ENCODE assay signal across 16 mouse cellular contexts in genomic region chr7:134556061-134556460, GRCm38 (mm10).
DNase-seq lines count a peak whose midpoint lies in the region; ATAC-seq and TF ChIP-seq lines count a peak whose summit lies in the region.
"Had no signal": no experiment of that assay in that cellular context is flagged by ENCODE, and none has a peak within 500 bp of the region (broad histone marks: within the 10 kb centered on the region; RNA-seq: fewer than 3 reads in every experiment).

No protein-coding gene starts in this region.

- no peak overlapping the region for H3K9ac ChIP-seq in heart, embryonic 11.5 days (ENCODE audit: low read depth, low read length)
- H3K9ac ChIP-seq in liver, adult 2 months (ENCODE audit: low read depth, low read length), result no peak overlapping the region
- no peak overlapping the region for H3K9ac ChIP-seq in liver, embryonic 12.5 days
- no peak overlapping the region for H3K9ac ChIP-seq in lung, embryonic 15.5 days
- H3K9ac ChIP-seq: limb, embryonic 13.5 days had no signal

- 57% methylated on average over 4 of the region's 4 CpGs for WGBS in heart, embryonic 11.5 days (ENCODE audit: insufficient replicate concordance)
- 49% methylated on average over 4 of the region's 4 CpGs for WGBS in liver, adult 2 months
- WGBS in liver, embryonic 12.5 days (ENCODE audit: insufficient replicate concordance), result 12% methylated on average over 4 of the region's 4 CpGs
- WGBS in lung, embryonic 15.5 days, result 26% methylated on average over 4 of the region's 4 CpGs

- TF ChIP-seq CTCF in liver, adult 2 months (IDR thresholded peaks at IDR 0.05; ENCODE audit: low read depth, low read length), result no peak

- no peaks in the 10 kb centered on the region for H3K79me2 ChIP-seq in liver, adult 2 months (ENCODE audit: control insufficient read depth, insufficient read depth, low read length)

- DNase-seq in heart, postnatal 10 days, result peak; percentile 15 to 28
- peak; percentile 20 for DNase-seq in liver, adult 2 months (ENCODE audit: extremely low read depth, low read depth, low spot score)
- no peak for DNase-seq in cerebellum, postnatal 4 days (ENCODE audit: low spot score in 2 of 2)
- no peak for DNase-seq in thymus, postnatal 14 days
- DNase-seq: cerebellum, adult 11 months; gastrocnemius, adult 2 months; right cerebral cortex, postnatal 4 days had no signal

- H3K4me3 ChIP-seq in heart, embryonic 11.5 days (ENCODE audit: low read depth, low read length), result no peak overlapping the region
- H3K4me3 ChIP-seq in liver, adult 2 months (ENCODE audit: insufficient read depth, low read depth, low read length), result no peak overlapping the region
- no peak overlapping the region for H3K4me3 ChIP-seq in liver, embryonic 12.5 days
- H3K4me3 ChIP-seq in lung, embryonic 15.5 days, result no peak overlapping the region
- H3K4me3 ChIP-seq: gastrocnemius, adult 2 months; limb, embryonic 13.5 days; midbrain, embryonic 10.5 days; myocyte had no signal

- no peaks in the 10 kb centered on the region for H3K4me1 ChIP-seq in heart, embryonic 11.5 days (ENCODE audit: control insufficient read depth, insufficient read depth, low read length)
- no peaks in the 10 kb centered on the region for H3K4me1 ChIP-seq in liver, adult 2 months (ENCODE audit: control insufficient read depth, insufficient read depth, low read length)
- H3K4me1 ChIP-seq in liver, embryonic 12.5 days, result no peaks in the 10 kb centered on the region
- peaks cover 18% of the 10 kb centered on the region for H3K4me1 ChIP-seq in lung, embryonic 15.5 days
- H3K4me1 ChIP-seq: midbrain, embryonic 10.5 days had no signal

- H3K4me2 ChIP-seq in heart, embryonic 11.5 days, result no peak overlapping the region
- no peak overlapping the region for H3K4me2 ChIP-seq in liver, embryonic 12.5 days
- no peak overlapping the region for H3K4me2 ChIP-seq in lung, embryonic 15.5 days
- H3K4me2 ChIP-seq: limb, embryonic 13.5 days had no signal

- H3K9me3 ChIP-seq in heart, embryonic 11.5 days (replicated peaks; ENCODE audit: control insufficient read depth, low read length), result no peaks in the 10 kb centered on the region
- H3K9me3 ChIP-seq in liver, embryonic 12.5 days (replicated peaks), result no peaks in the 10 kb centered on the region
- H3K9me3 ChIP-seq in lung, embryonic 15.5 days, result no peaks in the 10 kb centered on the region
- H3K9me3 ChIP-seq: limb, embryonic 13.5 days; midbrain, embryonic 10.5 days had no signal

- no peak for TF ChIP-seq POLR2A in liver, adult 2 months (IDR thresholded peaks at IDR 0.05; ENCODE audit: extremely low read depth, insufficient read depth, low read length)

- H3K27me3 ChIP-seq in heart, embryonic 11.5 days (ENCODE audit: control insufficient read depth, insufficient read depth, low read length), result no peaks in the 10 kb centered on the region
- H3K27me3 ChIP-seq in liver, adult 2 months (ENCODE audit: control insufficient read depth, insufficient read depth, low read length), result 0 out of 2 replicates have a peak, but pooled peaks cover 3% of the 10 kb centered on the region
- no peaks in the 10 kb centered on the region for H3K27me3 ChIP-seq in liver, embryonic 12.5 days (replicated peaks)
- no peaks in the 10 kb centered on the region for H3K27me3 ChIP-seq in lung, embryonic 15.5 days
- H3K27me3 ChIP-seq: limb, embryonic 13.5 days had no signal

- H3K36me3 ChIP-seq in heart, embryonic 11.5 days (ENCODE audit: control insufficient read depth, insufficient read depth, low read length), result no peaks in the 10 kb centered on the region
- no peaks in the 10 kb centered on the region for H3K36me3 ChIP-seq in liver, adult 2 months (ENCODE audit: control insufficient read depth, insufficient read depth, low read length)
- no peaks in the 10 kb centered on the region for H3K36me3 ChIP-seq in liver, embryonic 12.5 days
- no peaks in the 10 kb centered on the region for H3K36me3 ChIP-seq in lung, embryonic 15.5 days
- H3K36me3 ChIP-seq: limb, embryonic 13.5 days; midbrain, embryonic 10.5 days had no signal

- no peak for ATAC-seq in heart, embryonic 11.5 days (replicated peaks; ENCODE audit: insufficient number of reproducible peaks, low FRiP score, low TSS enrichment)
- no peak for ATAC-seq in liver, embryonic 12.5 days
- peak; percentile 67 for ATAC-seq in lung, embryonic 15.5 days (ENCODE audit: borderline replicate concordance, extremely low read depth, low FRiP score, low TSS enrichment)
- peak; percentile 43; the same call in 1 of the 2 replicates for ATAC-seq in megakaryocyte, adult 5-6 weeks (ENCODE audit: poor library complexity, severe bottlenecking)
- ATAC-seq: forebrain, embryonic 16.5 days; hindbrain, embryonic 16.5 days had no signal

- H3K27ac ChIP-seq in heart, embryonic 11.5 days (ENCODE audit: low read depth, low read length), result no peak overlapping the region
- H3K27ac ChIP-seq in liver, adult 2 months (replicated peaks; ENCODE audit: insufficient read depth, low read depth, low read length), result 0 out of 2 replicates have a peak overlapping the region, but pooled peaks have one; percentile 19
- no peak overlapping the region for H3K27ac ChIP-seq in liver, embryonic 12.5 days
- peak overlapping the region; percentile 77 for H3K27ac ChIP-seq in lung, embryonic 15.5 days
- H3K27ac ChIP-seq: gastrocnemius, adult 2 months; limb, embryonic 13.5 days; midbrain, embryonic 10.5 days had no signal

- intact Hi-C loops in heart, postnatal 10 days (cut with DNase I), result no loop called here

Comparison
In these comparisons a context has a peak if more than half of its experiments do, and no peak if none do; other contexts are left out.
1. H3K27ac ChIP-seq: peak in liver, adult 2 months (single experiment) and lung, embryonic 15.5 days (single experiment); none in heart, embryonic 11.5 days (single experiment) and liver, embryonic 12.5 days (single experiment).
2. DNase-seq: peak in heart, postnatal 10 days (2 of 2) and liver, adult 2 months (single experiment); none in cerebellum, postnatal 4 days (0 of 2) and thymus, postnatal 14 days (single experiment).
3. ATAC-seq: peak in lung, embryonic 15.5 days (single experiment) and megakaryocyte, adult 5-6 weeks (single experiment); none in heart, embryonic 11.5 days (single experiment) and liver, embryonic 12.5 days (single experiment).